Mouse (Mus musculus) ZHBTc4 (cell line): ENCODE results near the gene Pspc1.
"Not testable (repeated sequence)": the region's sequence is repeated elsewhere in the genome, so short reads cannot be mapped to it uniquely, and the experiment has no call there.

Experiments used
- DNase-seq: peaks from one replicate; pipeline ENCODE4 v3.0.0-alpha.2; 2011; ENCODE audit warnings: low read depth, low spot score

Pspc1 gene

DNA sequence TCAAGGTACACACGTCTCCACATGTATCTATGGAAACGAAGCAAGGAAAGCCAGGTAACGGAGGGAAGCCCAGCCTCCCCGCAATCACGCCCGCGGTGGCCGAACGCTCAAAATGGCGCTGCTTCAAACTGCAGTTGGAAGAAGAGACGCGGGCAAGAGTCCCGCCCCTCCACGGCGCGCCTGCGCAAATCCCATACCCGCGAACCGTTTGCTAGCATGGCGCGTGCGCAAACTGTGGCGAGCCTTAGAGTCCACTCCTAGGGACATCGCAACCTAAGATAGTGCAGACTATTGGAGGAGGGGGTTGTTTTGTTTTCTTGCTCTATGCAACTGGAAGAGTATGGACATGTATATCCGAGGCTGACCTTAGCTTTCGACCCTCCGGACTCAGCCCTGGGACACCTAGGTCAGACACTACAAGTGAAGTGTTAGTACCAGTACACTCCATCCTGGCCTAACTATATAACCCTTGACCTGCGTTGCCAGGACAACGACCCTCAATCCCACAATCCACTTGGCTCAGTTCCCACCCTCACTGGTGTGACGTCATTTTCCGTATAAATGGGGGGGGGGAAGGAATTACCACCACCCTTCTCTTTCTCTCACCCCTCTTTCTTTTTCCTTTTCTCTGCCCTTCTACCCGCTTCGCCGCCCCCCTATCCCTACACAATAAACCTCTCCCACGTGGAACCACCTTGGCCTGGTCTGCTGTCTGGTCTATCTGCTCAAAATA is at the start of gene Pspc1:
Gene Pspc1, minus strand, starts transcription at position 117 of the 733 bp plus-strand sequence.
- DNase-seq, result peak; percentile 99

DNA sequence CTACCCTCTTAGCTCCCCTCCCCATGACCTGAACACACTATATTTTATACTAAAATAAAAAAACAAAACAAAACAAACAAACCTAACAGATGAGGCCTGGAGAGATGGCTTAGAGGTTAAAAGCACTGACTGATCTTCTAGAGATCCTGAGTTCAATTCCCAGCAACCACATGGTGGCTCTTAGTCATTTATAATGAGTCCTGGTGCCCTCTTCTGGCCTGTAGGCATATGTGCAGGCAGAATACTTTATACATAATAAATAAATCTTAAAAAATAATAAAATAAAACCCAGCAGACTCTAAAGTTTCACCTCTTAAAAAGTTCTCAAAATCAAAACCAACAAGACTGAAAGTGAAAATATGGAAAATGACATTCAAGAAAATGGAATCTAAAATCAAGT is 46.4 kb upstream of the Pspc1 start:
- DNase-seq, result no peak

DNA sequence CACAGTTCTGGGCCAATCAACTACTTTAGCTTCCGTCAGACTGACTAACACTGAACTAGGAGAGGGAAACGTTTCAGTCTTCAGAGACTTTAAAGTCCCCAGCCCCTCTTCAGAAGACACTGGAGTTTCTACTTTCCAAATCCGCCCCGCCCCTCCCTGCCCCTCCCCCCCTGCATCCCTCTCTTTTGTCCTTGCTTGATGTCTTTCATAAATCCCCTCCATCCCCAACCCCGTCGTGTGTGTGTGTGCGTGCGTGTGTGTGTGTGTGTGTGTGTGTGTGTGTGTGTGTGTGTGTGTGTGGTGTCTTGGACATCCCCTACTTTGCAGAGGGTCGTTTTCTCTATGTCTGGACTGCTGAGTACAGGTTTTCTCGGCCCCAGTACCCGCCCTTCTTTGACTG is 39.5 kb upstream of the Pspc1 start:
- peak; percentile 59 for DNase-seq

DNA sequence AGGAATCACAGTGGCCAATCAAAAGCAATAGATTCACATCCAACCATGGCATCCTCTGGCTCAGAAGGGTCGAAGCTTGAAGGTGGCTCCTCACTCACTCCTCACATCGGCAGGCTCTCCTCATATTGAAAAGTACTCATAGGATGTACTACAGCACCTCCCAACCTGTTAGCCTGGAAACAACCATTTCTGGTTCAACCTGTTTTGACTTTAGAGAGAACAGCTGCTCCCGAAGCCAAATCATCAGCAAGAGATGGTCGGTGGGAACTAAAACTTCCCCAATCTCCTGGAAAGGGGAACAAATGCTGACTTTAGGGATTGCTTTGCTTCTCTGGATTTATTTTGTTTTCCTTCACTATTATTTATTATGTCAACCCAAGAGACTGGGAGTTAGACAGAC is 39.0 kb upstream of the Pspc1 start:
- no peak for DNase-seq

DNA sequence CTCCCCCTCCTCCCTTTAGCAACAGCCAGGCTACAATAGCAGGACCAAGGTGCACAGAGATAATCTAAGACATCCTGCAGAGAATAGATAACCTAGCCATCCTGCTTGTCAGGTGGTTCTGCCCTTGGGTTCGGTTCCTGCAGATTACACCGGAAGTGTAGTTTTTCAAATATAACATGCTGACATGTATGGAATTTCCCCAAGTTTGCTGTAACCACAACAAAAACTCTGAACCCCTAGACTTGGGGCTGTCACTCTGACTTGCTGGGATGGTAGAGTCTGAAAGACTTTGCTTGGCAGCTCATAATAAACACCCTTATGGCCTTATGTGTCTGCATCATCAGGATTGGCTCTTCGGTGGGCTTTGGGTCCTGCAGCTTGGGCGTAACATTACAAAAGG is 38.4 kb upstream of the Pspc1 start:
- no peak for DNase-seq

DNA sequence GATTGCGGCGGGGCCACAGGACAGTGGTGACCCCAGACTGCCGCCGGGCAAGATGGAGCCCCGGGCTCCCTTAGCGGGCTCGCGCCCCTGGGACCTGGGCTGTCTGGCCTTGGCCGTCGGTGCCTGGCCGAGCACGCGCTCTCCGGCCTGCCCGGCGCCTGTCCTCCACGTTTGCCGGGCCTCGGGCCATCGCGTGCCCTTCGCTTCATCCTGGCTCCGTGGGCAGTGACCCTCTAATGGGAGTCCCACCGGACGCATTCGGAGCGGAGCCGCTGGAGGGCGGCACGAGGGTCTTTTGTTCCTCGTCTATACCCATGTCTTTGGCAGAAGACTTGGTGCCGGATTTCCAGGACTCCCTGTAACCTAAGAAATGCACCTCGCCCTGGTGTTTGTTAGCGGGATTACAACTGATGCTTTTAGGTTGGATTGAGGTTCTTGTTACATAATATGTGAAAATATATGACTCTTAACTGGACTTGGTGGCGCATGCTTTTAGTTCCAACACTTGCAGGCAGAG is 34.5 kb upstream of the Pspc1 start:
- DNase-seq, result peak; percentile 92

DNA sequence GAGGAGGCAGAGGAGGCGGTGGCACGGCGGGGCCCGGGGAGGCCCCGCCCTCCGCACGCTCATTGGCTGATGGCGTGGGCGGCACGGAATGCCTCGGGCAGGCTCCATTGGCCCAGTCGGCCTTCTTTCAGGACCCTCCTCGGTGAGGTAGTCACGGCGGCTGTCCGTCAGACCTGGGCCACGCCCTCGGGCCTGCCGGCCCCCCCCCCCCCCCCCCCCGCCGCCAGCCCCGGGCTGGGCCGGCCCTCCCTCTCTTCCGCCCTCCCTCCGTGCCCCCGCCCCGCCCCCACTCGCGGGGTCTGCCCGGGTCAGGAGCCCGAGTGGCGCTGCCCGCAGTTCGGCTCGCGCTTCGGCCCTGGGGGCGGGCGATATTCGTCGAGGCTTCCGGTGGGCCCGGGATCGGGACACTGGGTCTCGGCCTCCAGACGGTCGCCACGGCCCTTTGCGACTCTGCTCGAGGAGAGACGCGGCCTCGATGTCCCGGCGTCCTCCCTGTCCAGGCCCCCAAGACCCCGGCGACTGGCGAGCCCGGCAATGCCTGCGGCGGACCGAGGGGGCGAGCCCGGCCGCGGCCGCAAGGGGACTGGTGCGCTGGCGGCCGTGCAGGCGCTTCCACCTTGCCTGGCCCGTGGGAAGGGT is 33.7 kb upstream of the Pspc1 start, which contains the start of gene Zmym5:
Gene Zmym5, minus strand, starts transcription at position 16 of the 639 bp plus-strand sequence.
- DNase-seq, result peak; percentile 81

DNA sequence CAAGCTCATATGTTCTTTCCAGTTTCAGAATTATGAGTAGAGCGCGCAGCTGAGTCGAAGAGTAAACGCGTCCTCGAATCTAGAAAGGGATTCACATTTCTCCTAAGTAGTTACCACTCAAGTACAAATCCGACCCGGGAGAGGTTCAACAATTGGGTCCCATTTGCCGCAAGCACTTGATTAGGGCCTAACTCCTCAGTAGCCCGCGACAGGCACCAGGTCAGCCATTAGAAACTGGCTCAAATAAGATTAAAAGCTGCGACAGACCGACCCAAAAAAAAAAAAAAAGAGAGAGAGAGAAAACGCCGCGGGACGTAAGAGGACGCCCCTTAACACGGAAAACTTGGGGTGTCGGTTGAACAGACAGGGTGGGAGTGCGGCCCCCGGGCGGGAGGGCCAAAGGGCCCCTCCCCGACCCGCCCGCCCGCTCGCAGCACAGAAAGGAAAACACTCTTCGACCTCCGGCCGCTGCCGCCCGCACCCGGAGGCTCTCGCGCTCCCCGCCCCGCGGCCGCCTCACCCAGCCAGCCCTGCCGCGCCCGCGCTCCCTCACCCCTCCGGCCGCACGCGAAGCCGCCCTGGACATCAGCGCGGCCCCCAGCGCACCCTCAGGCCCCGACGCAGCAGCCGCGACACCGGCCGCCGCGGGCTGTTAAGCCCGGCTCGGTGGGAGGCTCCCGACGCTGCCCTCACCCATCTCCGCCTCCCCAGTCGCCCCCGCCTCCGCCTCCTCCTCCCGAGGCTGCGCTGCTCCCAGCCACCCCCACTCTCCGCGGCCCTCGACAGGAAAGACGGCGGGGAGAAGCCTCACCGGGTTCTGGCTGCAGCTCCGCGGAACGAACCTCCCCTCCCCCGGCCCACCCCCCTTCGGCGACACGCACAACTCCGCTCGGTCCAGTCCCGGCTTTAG is 32.9 kb upstream of the Pspc1 start:
- DNase-seq, result peak; percentile 46

DNA sequence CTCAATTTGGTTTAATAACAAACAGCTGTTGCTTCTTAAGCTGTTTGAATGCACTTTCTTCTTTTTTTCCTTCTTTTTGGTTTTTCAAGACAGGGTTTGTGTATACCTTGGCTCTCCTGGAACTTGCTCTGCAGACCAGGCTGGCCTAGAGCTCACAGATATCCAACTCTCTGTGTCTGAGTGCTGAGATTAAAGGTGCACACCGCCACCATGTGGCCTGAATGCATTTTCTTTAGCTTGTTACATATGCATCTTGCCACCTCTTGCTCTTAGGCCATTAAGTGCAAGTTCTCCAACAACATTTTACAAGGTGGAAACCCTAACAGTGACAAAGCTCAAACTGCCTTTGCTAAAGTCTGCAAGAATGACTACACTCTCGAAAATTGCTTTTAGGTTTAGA is 15.1 kb upstream of the Pspc1 start:
- peak; percentile 70 for DNase-seq

DNA sequence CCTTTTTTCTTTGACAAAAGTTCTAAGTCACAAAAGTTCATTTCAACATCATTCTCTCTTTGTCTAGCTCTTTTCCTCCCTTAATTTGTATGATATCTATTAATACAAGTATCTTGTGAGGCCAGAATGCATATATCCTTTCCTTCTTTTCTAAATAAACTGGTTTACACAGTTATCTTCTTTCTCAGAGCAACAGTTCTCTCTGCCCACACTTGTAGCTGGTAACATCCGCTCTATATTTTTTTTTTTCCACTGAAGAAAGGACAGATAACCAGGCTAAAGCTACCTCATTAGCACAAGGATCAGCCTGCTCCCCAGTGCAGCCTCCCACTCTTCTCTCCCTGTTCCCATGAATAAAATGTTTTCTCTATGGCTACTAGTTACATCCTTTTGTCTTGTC is 6.5 kb upstream of the Pspc1 start:
- DNase-seq, result no peak

DNA sequence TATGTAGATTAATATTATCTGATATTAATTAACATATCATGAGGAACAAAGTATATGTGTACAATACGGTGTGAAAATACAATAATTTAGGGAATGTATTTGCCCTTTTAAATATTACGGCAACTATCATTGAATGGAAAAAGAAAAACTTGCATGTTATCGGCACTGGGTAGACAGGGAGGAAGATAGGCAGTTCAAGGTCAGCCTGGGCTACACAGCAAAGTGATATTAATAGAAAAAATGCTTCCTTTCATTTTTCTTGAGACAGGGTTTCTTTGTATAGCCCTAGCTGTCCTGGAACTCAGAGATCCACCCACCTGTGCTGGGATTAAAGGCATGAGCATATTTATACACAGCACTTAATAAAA is 801 bp upstream of the Pspc1 start:
- no peak for DNase-seq

DNA sequence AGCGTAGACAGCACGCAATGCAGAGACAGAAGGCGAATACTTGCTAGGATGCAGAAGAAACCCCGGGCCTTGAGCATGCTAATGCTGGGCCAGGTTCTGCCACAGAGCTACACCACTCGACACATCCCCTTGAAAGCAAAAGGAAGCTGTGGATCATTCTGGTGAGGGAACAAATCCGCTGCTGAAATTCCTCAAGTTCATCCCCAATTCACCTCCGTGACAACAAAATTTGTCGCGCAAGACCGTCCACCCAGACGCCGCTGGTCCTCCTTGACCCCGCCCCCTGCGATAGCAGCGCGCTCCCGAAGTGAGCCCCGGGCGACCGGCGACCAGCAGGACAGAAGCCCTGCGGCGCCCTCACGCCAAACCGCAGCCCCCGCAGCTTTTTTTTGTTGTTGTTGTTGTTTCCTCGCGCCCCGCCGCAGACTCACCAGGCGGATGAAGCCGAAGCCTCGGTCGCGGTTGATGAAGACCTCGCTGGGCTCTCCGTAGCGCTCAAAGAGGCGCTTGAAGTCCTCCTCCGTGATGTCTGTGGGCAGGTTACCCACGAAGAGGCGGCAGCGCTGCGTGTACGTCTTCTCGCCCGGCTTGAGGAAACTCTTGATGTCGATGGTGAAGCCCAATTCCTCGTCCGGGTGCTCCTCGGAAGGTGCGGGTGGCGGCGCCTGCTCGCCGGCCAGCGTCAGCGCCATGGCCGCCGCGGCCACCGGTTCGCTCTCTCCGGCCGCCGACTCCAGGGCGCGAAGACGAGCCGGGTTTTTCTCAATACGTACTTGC is 568 bp downstream of the Pspc1 start:
- DNase-seq, result peak; percentile 65

DNA sequence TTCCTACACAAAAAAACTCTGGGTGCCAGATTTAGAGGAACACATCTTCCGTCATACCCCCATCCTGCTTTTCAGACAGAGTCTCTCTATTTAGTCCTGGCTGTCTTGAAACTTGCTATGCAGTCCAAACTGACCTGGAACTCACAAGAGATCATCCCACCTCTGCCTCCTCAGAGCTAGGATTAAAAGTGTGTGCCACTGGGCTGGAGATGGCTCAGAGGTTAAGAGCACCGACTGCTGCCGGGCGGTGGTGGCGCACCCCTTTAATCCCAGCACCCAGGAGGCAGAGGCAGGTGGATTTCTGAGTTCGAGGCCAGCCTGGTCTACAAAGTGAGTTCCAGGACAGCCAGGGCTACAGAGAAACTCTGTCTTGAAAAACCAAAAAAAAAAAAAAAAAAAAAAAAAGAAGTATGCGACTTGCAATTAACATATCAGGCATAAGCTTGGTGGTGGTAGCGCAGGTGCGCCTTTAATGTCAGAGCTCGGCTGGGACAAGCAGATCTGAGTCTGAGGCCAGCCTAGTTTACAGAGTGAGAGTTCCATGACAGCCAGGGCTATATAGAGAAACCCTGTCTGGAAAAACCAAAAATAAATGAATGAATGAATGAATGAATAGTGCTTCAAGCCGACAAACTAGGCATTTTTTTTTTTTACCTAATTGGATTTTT is 1.4 kb downstream of the Pspc1 start:
- DNase-seq, result peak; percentile 41

DNA sequence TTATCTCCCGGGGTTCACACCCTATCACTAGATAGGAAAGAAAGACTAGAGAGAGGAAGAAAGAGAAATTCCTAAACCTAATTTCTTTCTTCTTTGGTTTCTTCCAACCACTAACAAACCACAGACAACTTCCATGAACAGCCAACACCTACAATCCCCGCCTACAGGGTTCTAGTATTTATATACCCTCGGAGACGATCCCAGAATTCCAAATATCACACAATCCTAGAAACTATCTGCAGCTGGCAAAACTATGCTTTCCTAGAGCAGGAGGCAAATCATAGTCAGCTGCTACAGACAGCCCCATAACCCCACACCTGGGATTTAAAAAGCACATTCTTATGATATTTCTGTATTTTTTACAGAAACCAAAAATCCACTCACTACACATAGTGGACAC is 2.7 kb downstream of the Pspc1 start:
- DNase-seq, result no peak

DNA sequence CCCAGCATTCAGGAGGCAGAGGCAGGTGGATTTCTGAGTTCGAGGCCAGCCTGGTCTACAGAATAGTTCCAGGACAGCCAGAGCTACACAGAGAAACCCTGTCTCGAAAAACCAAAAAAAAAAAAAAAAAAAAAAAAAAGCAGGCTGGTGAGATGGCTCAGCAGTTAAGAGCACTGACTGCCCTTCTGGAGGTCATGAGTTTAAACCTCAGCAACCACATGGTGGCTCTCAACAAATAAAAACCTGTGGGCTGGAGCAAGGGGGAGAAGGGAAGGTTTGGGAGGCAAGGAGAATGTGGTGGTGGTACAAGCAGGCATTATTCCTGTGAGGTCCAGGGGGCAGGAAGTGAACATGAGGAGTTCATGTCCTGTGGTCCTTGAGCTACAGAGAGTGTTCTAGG is 11.7 kb downstream of the Pspc1 start:
- DNase-seq, result not testable (repeated sequence)

DNA sequence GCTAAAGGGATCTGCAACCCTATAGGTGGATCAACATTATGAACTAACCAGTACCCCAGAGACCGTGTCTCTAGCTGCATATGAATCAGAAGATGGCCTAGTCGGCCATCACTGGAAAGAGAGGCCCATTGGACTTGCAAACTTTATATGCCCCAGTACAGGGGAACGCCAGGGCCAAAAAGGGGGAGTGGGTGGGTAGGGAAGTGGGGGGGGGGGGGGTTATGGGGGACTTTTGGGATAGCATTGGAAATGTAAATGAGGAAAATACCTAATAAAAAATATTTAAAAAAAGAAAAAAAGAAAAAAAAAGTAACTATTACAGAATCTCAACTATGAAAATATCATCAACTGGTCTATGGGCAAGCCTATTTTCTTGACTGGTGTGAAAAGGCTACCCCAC is 13.0 kb downstream of the Pspc1 start:
- not testable (repeated sequence) for DNase-seq

DNA sequence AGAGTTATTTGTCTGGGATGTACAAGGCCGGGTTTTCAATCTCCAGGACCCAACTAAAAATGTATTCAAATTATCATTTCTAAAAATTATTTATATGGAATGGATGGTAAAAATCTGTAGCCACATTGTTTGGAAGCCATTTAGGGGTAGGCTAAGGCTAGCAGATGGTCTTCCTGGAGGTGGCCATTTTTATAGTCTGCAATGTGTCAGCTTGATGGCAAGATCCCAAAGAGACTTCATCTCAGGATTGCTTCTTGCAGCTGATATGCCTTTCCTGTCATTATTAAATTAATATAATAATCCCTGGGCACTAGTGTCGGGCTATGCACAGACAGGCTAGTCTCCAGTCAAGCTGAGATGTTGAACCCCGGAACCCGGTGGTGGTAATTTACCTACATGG is 26.8 kb downstream of the Pspc1 start:
- DNase-seq, result no peak

DNA sequence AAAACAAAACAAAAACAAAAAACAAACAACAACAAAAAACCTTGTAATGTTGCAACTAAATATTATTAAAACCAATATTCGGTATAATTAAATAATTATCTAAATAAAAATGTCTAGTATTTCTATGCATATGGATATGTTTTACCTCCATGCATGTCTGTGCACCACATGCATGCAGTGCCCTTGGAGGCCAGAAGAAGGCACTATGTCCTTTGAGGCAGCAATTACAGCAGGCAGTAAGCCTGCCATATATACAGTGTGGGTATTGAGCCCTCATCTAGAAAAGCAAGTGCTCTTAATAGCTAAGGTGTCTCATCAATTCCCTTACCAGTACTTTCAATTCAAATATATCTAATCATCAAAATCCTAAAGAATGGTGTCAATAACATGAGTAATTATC is 37.9 kb downstream of the Pspc1 start:
- peak; percentile 52 for DNase-seq

DNA sequence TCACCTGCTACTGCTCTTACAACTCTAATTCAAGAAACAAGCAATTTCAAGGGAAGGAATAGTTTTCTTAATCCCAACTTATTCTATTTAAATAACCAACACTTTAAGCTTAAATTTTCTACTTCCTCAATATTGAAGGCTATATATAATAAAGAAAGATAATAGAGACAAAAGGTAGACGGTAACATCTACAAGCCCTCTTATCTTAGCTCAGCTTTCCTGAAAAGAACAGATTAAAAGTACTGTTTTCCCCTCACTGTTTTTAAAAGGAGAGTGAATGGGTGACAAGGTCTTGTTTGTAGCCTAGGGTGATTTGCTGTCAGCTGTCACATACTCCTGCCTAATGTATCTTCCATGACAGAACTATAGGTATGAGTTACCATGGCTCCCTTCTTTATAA is 51.6 kb downstream of the Pspc1 start:
- no peak for DNase-seq

DNA sequence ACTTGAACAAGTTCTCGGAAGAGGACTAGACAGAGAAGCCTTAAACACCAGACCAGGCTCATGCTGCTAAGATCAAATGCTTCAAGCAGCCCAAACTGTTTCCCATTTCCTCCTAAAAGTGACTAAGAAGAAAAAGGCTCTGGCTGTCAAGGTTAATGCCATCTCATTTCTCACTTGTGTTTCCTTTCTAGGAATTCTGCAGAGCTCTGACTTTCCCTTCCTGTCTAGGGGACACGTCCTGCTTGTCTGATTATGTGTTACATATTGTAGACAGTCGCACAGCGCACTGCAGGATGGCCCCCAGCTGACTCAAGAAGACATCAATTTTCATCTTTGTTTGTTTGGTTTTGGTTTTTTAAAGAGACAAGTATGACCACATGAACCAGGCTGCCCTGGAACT is 72.4 kb downstream of the Pspc1 start:
- no peak for DNase-seq

DNA sequence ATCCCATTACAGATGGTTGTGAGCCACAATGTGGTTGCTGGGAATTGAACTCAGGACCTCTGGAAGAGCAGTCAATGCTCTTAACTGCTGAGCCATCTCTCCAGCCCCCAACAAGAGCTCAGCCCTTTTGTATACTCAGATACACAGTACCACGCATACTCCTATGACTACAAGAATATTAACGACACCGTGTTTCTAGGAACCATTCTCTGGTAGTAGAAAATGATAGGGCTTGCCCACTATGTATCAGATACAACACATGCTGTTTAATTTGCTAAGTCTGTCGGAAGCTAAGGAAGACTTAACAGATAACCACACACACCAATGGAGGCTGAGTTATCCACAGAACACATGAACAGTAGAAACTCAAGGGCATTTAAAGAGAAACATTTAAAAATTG is 75.5 kb downstream of the Pspc1 start:
- DNase-seq, result no peak
